Mouse (Mus musculus) ES-CJ7 (cell line): ENCODE measurements around the gene Steap1.

Source experiments
- DNase-seq: peaks from one replicate; pipeline ENCODE4 v3.0.0; 2011; ENCODE audit warnings: low read depth, low spot score

The Steap1 gene

GRCm38 (mm10) chr5:5748866-5749682, at the start of gene Steap1:
Gene Steap1 (minus strand): TSS chr5:5749326.
- DNase-seq, result peak; percentile 79

GRCm38 (mm10) chr5:5787106-5787505, 38.0 kb upstream of the Steap1 start:
- DNase-seq, result no peak

GRCm38 (mm10) chr5:5756392-5757019, 7.4 kb upstream of the Steap1 start:
- DNase-seq, result no peak

GRCm38 (mm10) chr5:5755039-5755438, 5.9 kb upstream of the Steap1 start:
- DNase-seq, result peak; percentile 42

- DNase-seq, result peak; percentile 62
Measured at GRCm38 (mm10) chr5:5749772-5750222, 671 bp upstream of the Steap1 start.

- no peak for DNase-seq
Measured at GRCm38 (mm10) chr5:5734445-5734844, 14.7 kb downstream of the Steap1 start.

- no peak for DNase-seq
Measured at GRCm38 (mm10) chr5:5732858-5733257, 16.3 kb downstream of the Steap1 start.

- DNase-seq, result no peak
Measured at GRCm38 (mm10) chr5:5732208-5732607, 16.9 kb downstream of the Steap1 start.

GRCm38 (mm10) chr5:5729904-5730303, 19.2 kb downstream of the Steap1 start:
- no peak for DNase-seq

GRCm38 (mm10) chr5:5722217-5722616, 26.9 kb downstream of the Steap1 start:
- DNase-seq, result no peak

- DNase-seq, result no peak
Measured at GRCm38 (mm10) chr5:5711032-5711431, 38.1 kb downstream of the Steap1 start.

GRCm38 (mm10) chr5:5707341-5708278, 41.5 kb downstream of the Steap1 start:
- DNase-seq, result peak; percentile 78

- no peak for DNase-seq
Measured at GRCm38 (mm10) chr5:5705019-5705418, 44.1 kb downstream of the Steap1 start.

- DNase-seq, result peak; percentile 54
Measured at GRCm38 (mm10) chr5:5700386-5700785, 48.7 kb downstream of the Steap1 start.

- DNase-seq, result peak; percentile 91
Measured at GRCm38 (mm10) chr5:5698830-5699229, 50.3 kb downstream of the Steap1 start.

- DNase-seq, result no peak
Measured at GRCm38 (mm10) chr5:5695401-5695942, 53.7 kb downstream of the Steap1 start.

- DNase-seq, result peak; percentile 38
Measured at GRCm38 (mm10) chr5:5693956-5694653, 55.0 kb downstream of the Steap1 start, which contains the start of gene Steap2. Gene Steap2 (minus strand): TSS chr5:5694578.

GRCm38 (mm10) chr5:5693541-5693955, 55.6 kb downstream of the Steap1 start:
- no peak for DNase-seq

- DNase-seq, result no peak
Measured at GRCm38 (mm10) chr5:5692167-5692738, 56.9 kb downstream of the Steap1 start.

GRCm38 (mm10) chr5:5688945-5689540, 60.1 kb downstream of the Steap1 start:
- no peak for DNase-seq
